Mouse (Mus musculus) MEL (cell line): ENCODE measurements around the gene Mrtfb.

Source experiments
- CTCF ChIP-seq, 3 experiments: IDR thresholded peaks in 2 of 3; conservative IDR thresholded peaks in 1 of 3; 2 replicates each; pipeline ENCODE4 v1.5.1; 2011 to 2012; ENCODE audit warnings: low read length in 3 of 3, low read depth in 2 of 3, mild to moderate bottlenecking in 2 of 3, improper control_type of control experiment in 1 of 3, inconsistent platforms in 1 of 3, mixed read lengths in 1 of 3, moderate library complexity in 1 of 3; ENCODE audit not compliant: control insufficient read depth in 1 of 3, insufficient read depth in 1 of 3, poor library complexity in 1 of 3, severe bottlenecking in 1 of 3
- E2F4 ChIP-seq: IDR thresholded peaks from 2 replicates; pipeline ENCODE4 v1.6.1; 2011; ENCODE audit warnings: low read depth, low read length, improper control_type of control experiment, borderline replicate concordance
- ELF1 ChIP-seq: IDR thresholded peaks from 2 replicates; pipeline ENCODE4 v1.6.1; 2014; ENCODE audit warnings: low read depth, mild to moderate bottlenecking, inconsistent platforms, low read length, improper control_type of control experiment, moderate library complexity
- EP300 ChIP-seq, 2 experiments: IDR thresholded peaks; 2 replicates each; pipeline ENCODE4 v1.6.1; 2011; ENCODE audit warnings: improper control_type of control experiment in 2 of 2, low read length in 2 of 2, low read depth in 1 of 2, mild to moderate bottlenecking in 1 of 2
- GABPA ChIP-seq: IDR thresholded peaks from 2 replicates; pipeline ENCODE4 v1.6.1; 2012; ENCODE audit warnings: low read depth, mild to moderate bottlenecking, inconsistent platforms, low read length, improper control_type of control experiment, moderate library complexity
- GATA1 ChIP-seq: IDR thresholded peaks from 2 replicates; pipeline ENCODE4 v1.6.1; 2011; ENCODE audit warnings: low read depth, low read length, improper control_type of control experiment
- MAZ ChIP-seq: IDR thresholded peaks from 2 replicates; pipeline ENCODE4 v1.6.1; 2012; ENCODE audit warnings: low read depth, mild to moderate bottlenecking, inconsistent platforms, low read length, improper control_type of control experiment
- MXI1 ChIP-seq: IDR thresholded peaks from 2 replicates; pipeline ENCODE4 v1.6.1; 2011; ENCODE audit warnings: mild to moderate bottlenecking, low read depth, low read length, improper control_type of control experiment
- MYB ChIP-seq: IDR thresholded peaks from 2 replicates; pipeline ENCODE4 v1.6.1; 2011; ENCODE audit warnings: mild to moderate bottlenecking, low read depth, low read length, improper control_type of control experiment
- POLR2A ChIP-seq, 2 experiments: IDR thresholded peaks; 2 replicates each; pipeline ENCODE4 v1.6.1; 2011 to 2012; ENCODE audit warnings: low read length in 2 of 2, mild to moderate bottlenecking in 2 of 2, control low read depth in 1 of 2, improper control_type of control experiment in 1 of 2, low read depth in 1 of 2, moderate library complexity in 1 of 2; ENCODE audit not compliant: control insufficient read depth in 1 of 2, insufficient read depth in 1 of 2, poor library complexity in 1 of 2
- POLR2AphosphoS2 ChIP-seq: IDR thresholded peaks from 2 replicates; pipeline ENCODE4 v1.6.1; 2011; ENCODE audit warnings: low read length, improper control_type of control experiment
- USF1 ChIP-seq: IDR thresholded peaks from 2 replicates; pipeline ENCODE4 v1.6.1; 2014; ENCODE audit warnings: low read depth, mild to moderate bottlenecking, inconsistent platforms, low read length, improper control_type of control experiment, moderate library complexity
- ZKSCAN1 ChIP-seq: IDR thresholded peaks from 2 replicates; pipeline ENCODE4 v1.6.1; 2012; ENCODE audit warnings: low read depth, mild to moderate bottlenecking, inconsistent platforms, low read length, improper control_type of control experiment, moderate library complexity
- ZNF384 ChIP-seq: IDR thresholded peaks from 2 replicates; pipeline ENCODE4 v1.6.1; 2012; ENCODE audit warnings: low read depth, mild to moderate bottlenecking, inconsistent platforms, low read length, improper control_type of control experiment

- 0 out of 2 replicates have a peak, but pooled peaks have one; percentile 23 for TF ChIP-seq ELF1
- no peak for TF ChIP-seq CTCF (IDR thresholded peaks at IDR 0.05 in 2 of 3, conservative IDR thresholded peaks at IDR 0.05 in 1 of 3; ENCODE audit: control insufficient read depth in 1 of 3, insufficient read depth in 1 of 3, low read depth in 2 of 3, low read length in 3 of 3, poor library complexity in 1 of 3, severe bottlenecking in 1 of 3)
- TF ChIP-seq POLR2A (IDR thresholded peaks at IDR 0.05; ENCODE audit: control insufficient read depth in 1 of 2, insufficient read depth in 1 of 2, low read depth in 1 of 2, low read length in 2 of 2, poor library complexity in 1 of 2): no peak
- TF ChIP-seq MAZ: no peak
- no peak for TF ChIP-seq ZNF384
- no peak for TF ChIP-seq MYB
- no peak for TF ChIP-seq E2F4
- no peak for TF ChIP-seq USF1
- no peak for TF ChIP-seq POLR2AphosphoS2
- no peak; a peak in 2 of 4 replicates for TF ChIP-seq EP300 (IDR thresholded peaks at IDR 0.05; ENCODE audit: low read depth in 1 of 2, low read length in 2 of 2)
- TF ChIP-seq GABPA: no peak
- no peak for TF ChIP-seq GATA1
- no peak for TF ChIP-seq ZKSCAN1
- no peak for TF ChIP-seq MXI1
Measured at GRCm38 (mm10) chr16:13416465-13416864, 160.2 kb downstream of the Mrtfb start.
